Mouse (Mus musculus) kidney, embryonic 15.5 days (tissue): ENCODE results near the gene Lcn8. TPM values are rescaled to one million over a fixed set of nuclear protein-coding genes. Genes with fewer than 3 reads are reported as not detected.

ENCODE experiments used
- ATAC-seq: fragments of 200-750 bp; cut with Nextera tagmentation; replicated peaks from 2 replicates; pipeline ENCODE4 v1.8.0; 2017; ENCODE audit warnings: moderate TSS enrichment; ENCODE audit not compliant: low FRiP score
- H3K27ac ChIP-seq: fragments of 300-500 bp; sonication (generic); 2 replicates; pipeline ENCODE4 v1.5.1; 2015; ENCODE audit warnings: mild to moderate bottlenecking, inconsistent platforms
- H3K27me3 ChIP-seq: fragments of 300-500 bp; sonication (generic); 2 replicates; pipeline ENCODE4 v1.6.1; 2015; ENCODE audit warnings: inconsistent platforms
- H3K36me3 ChIP-seq: fragments of 300-500 bp; sonication (generic); 2 replicates; pipeline ENCODE4 v1.6.1; 2015; ENCODE audit warnings: inconsistent platforms
- H3K4me1 ChIP-seq: fragments of 300-500 bp; sonication (generic); 2 replicates; pipeline ENCODE4 v1.6.1; 2015; ENCODE audit warnings: inconsistent platforms
- H3K4me2 ChIP-seq: fragments of 300-500 bp; sonication (generic); 2 replicates; pipeline ENCODE4 v1.6.1; 2015; ENCODE audit warnings: moderate library complexity, mild to moderate bottlenecking, inconsistent platforms
- H3K4me3 ChIP-seq: fragments of 300-500 bp; sonication (generic); replicated peaks from 2 replicates; pipeline ENCODE4 v1.5.1; 2015; ENCODE audit warnings: mild to moderate bottlenecking, inconsistent platforms
- H3K9ac ChIP-seq: fragments of 300-500 bp; sonication (generic); 2 replicates; pipeline ENCODE4 v1.6.1; 2015; ENCODE audit warnings: mild to moderate bottlenecking, inconsistent platforms
- H3K9me3 ChIP-seq: fragments of 300-500 bp; sonication (generic); replicated peaks from 2 replicates; pipeline ENCODE4 v1.6.1; 2016; ENCODE audit warnings: inconsistent platforms
- WGBS: fragments of 180-500 bp; shearing (Covaris S2); methylation state at CpG from one replicate; pipeline ENCODE4 v1.1.7; 2015; ENCODE audit warnings: mixed read lengths; 5-methylcytosine and 5-hydroxymethylcytosine counted together
- polyA plus RNA-seq: library from polyadenylated mRNA; unstranded; fragments of >200 nt; fragmentation: Nextera tagmentation; extraction: Ambion mirVana; gene quantifications from 2 replicates; pipeline ENCODE4 v1.2.1, GENCODE M21; 2015

Lcn8 gene
- polyA plus RNA-seq: not detected in 2 replicates

DNA sequence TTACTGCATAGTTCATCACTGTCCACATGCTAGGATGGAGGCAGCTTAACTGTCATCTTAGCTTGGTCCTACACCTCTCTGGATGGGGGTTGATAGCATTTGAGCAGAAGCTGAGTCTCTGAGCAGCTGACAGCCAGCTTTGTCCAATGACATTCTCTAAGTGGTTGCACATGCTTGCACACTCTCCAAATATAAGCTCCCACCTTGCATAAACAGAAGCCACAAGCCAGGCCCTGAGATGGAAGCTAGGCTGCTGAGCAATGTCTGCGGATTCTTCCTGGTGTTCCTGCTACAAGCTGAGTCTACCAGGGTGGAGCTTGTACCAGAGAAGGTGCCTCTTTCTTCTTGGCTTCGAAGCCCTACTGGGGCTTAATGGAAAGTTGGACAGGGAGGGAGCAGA lies at the start of gene Lcn8:
TSS of gene Lcn8 (plus strand) at position 219 of the 400 bp plus-strand sequence.
- Histone ChIP-seq H3K27ac (no peak within 1 kb of the TSS), H3K27me3 (no peaks in the 10 kb centered on the region)

DNA sequence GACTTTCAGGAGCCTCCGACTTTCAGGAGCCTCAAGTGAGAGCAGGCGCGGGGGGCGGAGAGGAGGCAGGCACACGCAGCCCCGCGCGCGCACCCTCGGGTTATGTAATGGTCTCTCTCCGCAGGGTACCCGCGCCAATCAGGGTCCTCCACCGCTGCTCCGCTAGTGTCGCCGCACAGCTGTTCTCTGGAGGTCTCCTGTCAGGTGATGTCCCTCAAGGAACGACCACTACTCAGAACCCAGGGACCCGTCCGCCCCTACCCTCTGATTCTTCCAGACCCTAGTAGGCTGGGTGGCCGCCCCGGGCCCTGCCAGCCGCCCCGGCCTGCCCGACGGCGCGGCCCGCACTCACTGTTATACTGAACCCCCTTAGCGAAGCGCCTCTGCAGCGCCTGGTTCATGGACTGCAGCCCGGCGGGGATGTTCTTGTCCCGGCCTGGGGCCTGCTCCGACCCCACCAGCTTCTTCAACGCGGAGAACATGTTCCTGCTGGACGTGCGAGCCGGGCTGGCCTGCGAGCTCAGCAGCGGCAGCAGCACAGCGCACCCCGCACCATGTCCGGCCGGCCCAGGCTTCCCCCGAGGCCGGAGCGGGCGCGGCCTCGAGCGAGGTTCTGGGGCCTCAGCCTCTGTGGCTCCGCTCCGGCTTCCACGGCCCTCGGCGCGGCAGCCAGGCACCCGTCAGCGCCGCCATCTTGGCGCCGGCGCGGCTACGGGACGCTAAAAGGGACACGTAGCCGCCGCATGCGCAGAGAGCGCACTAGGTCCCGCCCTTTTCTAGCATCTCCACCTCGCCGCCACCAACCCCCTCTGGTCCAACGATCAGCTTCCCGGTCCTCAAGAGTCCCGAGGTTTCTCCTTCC lies 44.9 kb upstream of the Lcn8 start, which contains the start of gene Rabl6:
TSS of gene Rabl6 (minus strand) at position 761 of the 862 bp plus-strand sequence.
- no peaks in the 10 kb centered on the region for H3K27me3 ChIP-seq
- H3K36me3 ChIP-seq: peaks cover 12% of the 10 kb centered on the region
- peak within 1 kb of the TSS; percentile 81 for H3K9ac ChIP-seq
- H3K4me2 ChIP-seq: peak within 1 kb of the TSS; percentile 58
- peak within 1 kb of the TSS; percentile 79 for H3K4me3 ChIP-seq
- peak; percentile 92 for ATAC-seq
- no peaks in the 10 kb centered on the region for H3K9me3 ChIP-seq
- H3K27ac ChIP-seq: peak within 1 kb of the TSS; percentile 92
- WGBS: under 1% methylated on average over 80 of the region's 80 CpGs
- H3K4me1 ChIP-seq: peaks cover 20% of the 10 kb centered on the region

More for the DNA sequence above, at the start of gene Lcn8:
- no peak for ATAC-seq
- Histone ChIP-seq H3K36me3 (no peaks in the 10 kb centered on the region), H3K4me3 (no peak within 1 kb of the TSS), H3K4me1 (0 out of 2 replicates have a peak, but pooled peaks cover 4% of the 10 kb centered on the region), H3K4me2 (no peak within 1 kb of the TSS), H3K9me3 (no peaks in the 10 kb centered on the region), H3K9ac (no peak within 1 kb of the TSS)
- WGBS: 80% methylated on average over 2 of the region's 2 CpGs

DNA sequence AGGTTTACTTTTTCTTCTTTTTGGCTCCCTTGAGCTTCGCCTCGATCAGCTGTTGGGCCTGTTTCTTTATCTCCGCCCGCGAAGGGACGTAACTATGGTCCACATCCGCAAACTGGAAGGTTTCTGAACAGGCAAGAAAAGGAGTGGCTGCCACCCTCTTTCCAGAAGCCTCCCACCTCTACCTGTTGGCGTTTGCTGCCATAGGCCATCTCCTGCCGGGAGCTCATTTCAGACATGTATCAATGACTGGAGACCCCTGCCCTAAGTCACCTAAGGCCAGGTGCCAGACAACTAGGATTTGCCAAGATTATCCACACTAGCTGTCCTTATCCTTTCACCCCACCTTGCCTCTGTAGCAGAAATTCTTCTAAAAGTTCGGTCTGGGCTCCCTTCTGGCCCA lies 44.2 kb upstream of the Lcn8 start:
- peaks cover 6% of the 10 kb centered on the region for H3K36me3 ChIP-seq
- ATAC-seq: 0 out of 2 replicates have a peak, but pooled peaks have one; percentile 10

DNA sequence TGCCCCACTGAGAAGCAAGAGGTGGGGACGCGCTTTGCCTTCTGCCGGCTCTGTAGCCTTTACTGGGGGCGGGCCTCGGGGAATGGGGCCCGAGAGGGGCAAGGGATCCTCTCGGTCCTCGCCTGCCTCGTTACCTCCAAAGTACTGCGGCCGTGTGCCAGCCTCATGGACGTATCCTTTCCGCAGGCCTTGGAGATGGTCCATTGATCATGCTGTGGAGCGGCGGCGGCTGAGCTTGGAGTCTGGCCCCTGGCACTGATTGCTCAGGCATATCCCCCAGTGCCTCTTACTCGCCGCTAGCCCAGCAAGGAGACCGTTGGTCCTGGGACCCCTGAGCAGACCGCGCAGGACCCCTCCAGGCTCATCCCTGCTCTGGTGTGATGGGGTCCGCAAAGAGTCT lies 36.5 kb upstream of the Lcn8 start:
- peaks cover 37% of the 10 kb centered on the region for H3K27me3 ChIP-seq
- H3K36me3 ChIP-seq: no peaks in the 10 kb centered on the region
- peaks cover 20% of the 10 kb centered on the region for H3K4me1 ChIP-seq
- H3K4me2 ChIP-seq: peak overlapping the region; percentile 52
- peak; percentile 27; the same call in 1 of the 2 replicates for ATAC-seq
- H3K9me3 ChIP-seq: no peaks in the 10 kb centered on the region
- 18% methylated on average over 22 of the region's 22 CpGs for WGBS
- no peak overlapping the region for H3K27ac ChIP-seq
- H3K4me3 ChIP-seq: peak overlapping the region; percentile 16
- H3K9ac ChIP-seq: 0 out of 2 replicates have a peak overlapping the region, but pooled peaks have one; percentile 4

More for the DNA sequence above, 44.2 kb upstream of the Lcn8 start:
- peak overlapping the region; percentile 58 for H3K4me2 ChIP-seq
- peaks cover 20% of the 10 kb centered on the region for H3K4me1 ChIP-seq
- 67% methylated on average over 10 of the region's 10 CpGs for WGBS
- H3K9me3 ChIP-seq: no peaks in the 10 kb centered on the region
- H3K27me3 ChIP-seq: no peaks in the 10 kb centered on the region
- peak overlapping the region; percentile 92 for H3K27ac ChIP-seq
- H3K9ac ChIP-seq: 0 out of 2 replicates have a peak overlapping the region, but pooled peaks have one; percentile 81
- H3K4me3 ChIP-seq: peak overlapping the region; percentile 79

DNA sequence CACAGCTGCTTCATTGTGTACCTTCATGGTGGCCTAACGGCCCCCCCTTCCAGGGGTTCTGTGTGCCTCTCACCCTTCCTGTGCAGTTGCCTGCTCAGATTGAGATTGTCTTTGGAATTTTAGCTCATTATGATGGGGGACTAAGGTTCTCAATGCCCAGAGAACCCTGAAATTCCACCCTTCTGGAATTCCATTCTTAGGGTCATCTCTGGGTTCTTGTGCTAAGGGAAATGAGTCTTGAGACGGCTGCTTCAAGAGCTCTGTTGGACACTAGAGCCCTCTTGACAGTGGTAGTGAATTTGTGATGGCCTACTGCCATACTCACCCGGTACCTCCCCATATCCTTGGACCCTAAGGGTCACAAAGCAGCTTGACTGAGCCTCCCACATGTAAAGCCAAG lies 35.3 kb upstream of the Lcn8 start, which contains the start of gene Ccdc183:
TSS of gene Ccdc183 (minus strand) at position 101 of the 400 bp plus-strand sequence.
- Histone ChIP-seq H3K9me3 (no peaks in the 10 kb centered on the region), H3K9ac (0 out of 2 replicates have a peak within 1 kb of the TSS, but pooled peaks have one; percentile 4), H3K4me1 (peaks cover 26% of the 10 kb centered on the region), H3K36me3 (no peaks in the 10 kb centered on the region), H3K27ac (no peak within 1 kb of the TSS), H3K27me3 (peaks cover 37% of the 10 kb centered on the region), H3K4me2 (peak within 1 kb of the TSS; percentile 52), H3K4me3 (no peak within 1 kb of the TSS)
- WGBS: 71% methylated on average over 3 of the region's 3 CpGs
- no peak for ATAC-seq

DNA sequence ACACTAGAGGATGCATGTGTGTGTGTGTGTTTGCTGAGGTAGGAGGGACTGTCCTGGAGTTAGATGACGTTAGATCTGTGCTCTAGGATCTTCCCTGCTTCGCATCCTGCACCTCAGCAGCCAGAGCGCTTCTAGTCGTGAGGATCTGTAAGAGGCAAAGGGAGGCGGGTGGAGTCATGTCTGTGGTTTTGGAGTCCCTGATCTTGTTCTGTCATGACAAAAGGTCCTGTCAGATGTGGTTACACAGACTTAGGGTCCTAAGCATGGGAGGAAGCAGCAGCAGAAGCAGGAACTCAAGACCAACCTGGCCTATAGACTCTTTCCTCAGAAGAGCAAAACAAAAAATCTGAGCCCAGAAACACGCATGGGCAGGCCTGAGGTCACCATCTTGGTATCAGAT lies 32.5 kb upstream of the Lcn8 start:
- Histone ChIP-seq H3K4me2 (peak overlapping the region; percentile 93), H3K4me1 (peaks cover 26% of the 10 kb centered on the region), H3K4me3 (no peak overlapping the region), H3K9me3 (no peaks in the 10 kb centered on the region), H3K36me3 (no peaks in the 10 kb centered on the region), H3K27me3 (peaks cover 26% of the 10 kb centered on the region), H3K27ac (no peak overlapping the region), H3K9ac (no peak overlapping the region)
- ATAC-seq: no peak
- WGBS: 60% methylated on average over 6 of the region's 6 CpGs

DNA sequence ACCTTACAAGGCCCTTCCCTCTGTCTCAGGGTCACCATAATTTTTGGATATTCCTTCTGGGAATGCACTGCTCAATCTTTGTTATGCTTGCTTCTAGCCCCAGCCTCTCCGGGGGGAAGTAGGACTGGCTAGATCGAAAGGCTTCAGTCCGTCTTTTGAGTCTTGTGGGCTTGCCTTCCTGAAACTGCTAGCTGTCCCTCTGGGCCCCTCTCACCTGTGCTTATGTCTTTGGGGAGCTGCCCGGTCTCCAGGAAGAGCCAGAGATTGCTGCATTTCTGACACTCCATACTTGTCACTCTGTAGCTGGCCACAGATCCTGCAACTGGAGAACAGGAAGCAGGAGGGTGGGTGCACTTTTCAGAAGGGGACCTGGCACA lies 32.1 kb upstream of the Lcn8 start:
- peak overlapping the region; percentile 93 for H3K4me2 ChIP-seq
- ATAC-seq: no peak
- peaks cover 22% of the 10 kb centered on the region for H3K27me3 ChIP-seq
- H3K4me3 ChIP-seq: no peak overlapping the region
- H3K9ac ChIP-seq: no peak overlapping the region
- peak overlapping the region; percentile 84; the same call in 1 of the 2 replicates for H3K27ac ChIP-seq
- WGBS: 84% methylated on average over 4 of the region's 4 CpGs
- H3K4me1 ChIP-seq: peaks cover 24% of the 10 kb centered on the region
- no peaks in the 10 kb centered on the region for H3K9me3 ChIP-seq
- H3K36me3 ChIP-seq: no peaks in the 10 kb centered on the region

DNA sequence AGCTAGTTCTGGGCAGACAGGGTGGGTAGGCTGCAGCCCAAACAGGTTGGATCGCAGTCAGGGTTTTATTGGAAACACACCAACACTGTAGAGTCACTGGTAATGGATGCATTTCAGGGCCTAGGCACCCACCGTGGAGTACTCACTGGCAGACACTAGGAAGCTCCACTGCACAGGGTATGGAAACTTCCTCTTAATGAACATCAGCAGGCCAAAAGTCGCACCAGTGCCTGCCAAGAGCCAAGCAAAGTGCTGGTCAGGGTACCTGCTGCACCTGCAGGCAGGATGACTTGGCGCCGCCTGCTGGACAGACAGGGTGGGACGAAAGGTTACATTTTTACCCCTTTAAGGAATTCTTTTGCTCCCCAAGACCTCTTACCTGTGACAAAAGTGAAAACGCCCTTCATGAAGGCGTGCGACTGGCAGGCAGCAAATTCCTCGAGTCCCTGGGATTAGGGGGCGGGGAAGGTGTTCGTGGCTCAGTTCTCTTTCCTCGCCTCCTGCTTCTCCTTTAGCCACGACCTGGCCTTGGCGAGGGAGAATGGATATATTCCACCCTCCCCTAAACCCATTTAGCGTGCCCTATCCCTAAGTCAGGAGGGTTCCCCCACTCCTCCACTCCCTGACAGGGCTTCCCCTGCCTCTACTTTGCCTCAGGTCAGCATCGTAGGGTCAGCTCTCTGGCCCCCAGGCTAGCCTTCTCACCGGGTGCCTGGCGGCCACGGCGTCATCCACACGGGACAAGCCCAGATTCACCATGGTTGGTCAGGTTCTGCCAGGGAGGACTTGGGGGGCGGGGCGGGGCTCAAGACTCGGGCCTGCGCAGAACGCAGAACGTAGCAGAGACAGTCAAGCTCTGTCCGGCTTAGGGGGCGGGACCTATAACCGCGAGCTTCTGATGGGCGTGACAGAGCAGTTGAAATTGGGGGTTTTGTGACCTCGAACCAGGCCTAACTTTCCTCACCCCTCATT lies 31.4 kb upstream of the Lcn8 start, which contains the start of gene Tmem141:
TSS of gene Tmem141 (minus strand) at position 777 of the 972 bp plus-strand sequence.
- peak; percentile 93 for ATAC-seq
- Histone ChIP-seq H3K27me3 (peaks cover 15% of the 10 kb centered on the region), H3K9ac (peak within 1 kb of the TSS; percentile 52), H3K4me2 (peak within 1 kb of the TSS; percentile 93), H3K9me3 (no peaks in the 10 kb centered on the region), H3K4me1 (peaks cover 17% of the 10 kb centered on the region), H3K27ac (peak within 1 kb of the TSS; percentile 84), H3K4me3 (peak within 1 kb of the TSS; percentile 56), H3K36me3 (no peaks in the 10 kb centered on the region)
- WGBS: 7% methylated on average over 34 of the region's 34 CpGs

DNA sequence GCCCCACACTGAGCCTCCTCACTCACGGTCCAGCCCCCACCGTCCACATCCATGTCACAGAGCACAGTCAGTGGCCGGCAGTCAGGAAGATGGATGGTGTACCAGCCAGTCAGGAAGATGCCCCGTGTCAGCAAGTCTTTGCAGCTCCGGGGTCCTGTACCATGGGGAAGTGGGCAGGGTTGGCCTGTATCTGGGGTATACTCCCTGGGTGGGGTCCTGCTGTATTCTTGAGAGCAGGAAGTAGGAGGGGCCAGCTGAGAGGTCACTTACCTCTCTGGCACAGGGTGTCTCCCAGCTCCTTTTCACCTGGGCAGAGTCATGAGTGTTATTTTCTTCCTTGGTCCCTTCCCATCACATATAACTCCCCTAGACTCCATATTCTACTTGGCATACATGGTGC lies 26.9 kb upstream of the Lcn8 start:
- Histone ChIP-seq H3K9me3 (no peaks in the 10 kb centered on the region), H3K36me3 (no peaks in the 10 kb centered on the region), H3K4me3 (no peak overlapping the region), H3K4me1 (peaks cover 11% of the 10 kb centered on the region; the same call in 1 of the 2 replicates), H3K27me3 (no peaks in the 10 kb centered on the region), H3K4me2 (no peak overlapping the region), H3K27ac (no peak overlapping the region), H3K9ac (no peak overlapping the region)
- 41% methylated on average over 5 of the region's 5 CpGs for WGBS
- ATAC-seq: no peak

DNA sequence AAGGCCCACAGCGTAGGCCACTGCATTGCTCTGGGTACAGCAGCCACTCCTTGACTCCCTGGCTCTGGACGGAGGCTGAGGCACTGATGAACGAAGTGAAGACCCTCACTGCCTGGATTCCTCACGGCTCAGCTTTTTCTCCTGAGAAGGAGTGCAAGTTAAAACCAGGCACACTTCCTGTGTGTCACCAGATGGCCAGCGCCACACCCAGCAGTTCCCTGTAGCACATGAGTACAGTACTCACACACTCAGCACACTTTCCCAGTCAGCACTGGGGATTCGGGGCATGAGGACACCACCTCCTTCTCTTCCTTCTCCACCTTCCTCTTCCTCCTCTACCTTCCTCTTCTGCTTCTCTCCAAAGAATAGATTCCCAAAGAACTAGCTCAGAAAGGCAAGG lies 25.1 kb upstream of the Lcn8 start, which contains the start of gene Fcna:
TSS of gene Fcna (minus strand) at position 220 of the 400 bp plus-strand sequence.
- Histone ChIP-seq H3K4me1 (no peaks in the 10 kb centered on the region), H3K9me3 (no peaks in the 10 kb centered on the region), H3K4me2 (no peak within 1 kb of the TSS), H3K36me3 (no peaks in the 10 kb centered on the region), H3K9ac (no peak within 1 kb of the TSS), H3K4me3 (no peak within 1 kb of the TSS), H3K27ac (no peak within 1 kb of the TSS), H3K27me3 (no peaks in the 10 kb centered on the region)
- no peak for ATAC-seq
- WGBS: 71% methylated on average over 6 of the region's 6 CpGs

DNA sequence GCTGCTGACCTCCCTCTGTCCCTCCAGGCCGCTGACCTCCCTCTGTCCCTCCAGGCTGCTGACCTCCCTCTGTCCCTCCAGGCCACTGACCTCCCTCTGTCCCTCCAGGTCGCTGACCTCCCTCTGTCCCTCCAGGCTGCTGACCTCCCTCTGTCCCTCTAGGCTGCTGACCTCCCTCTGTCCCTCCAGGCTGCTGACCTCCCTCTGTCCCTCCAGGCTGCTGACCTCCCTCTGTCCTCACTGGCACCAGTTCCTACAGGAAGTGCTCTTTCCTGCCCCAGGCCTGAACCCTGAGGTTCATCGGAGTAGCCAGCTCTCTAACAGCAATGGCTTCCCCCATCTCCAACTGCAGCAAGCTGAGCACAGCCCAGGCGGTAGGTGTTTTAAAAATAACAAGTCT lies 24.2 kb upstream of the Lcn8 start:
- no peak for ATAC-seq
- WGBS: 27% methylated on average over 4 of the region's 4 CpGs
- Histone ChIP-seq H3K27me3 (no peaks in the 10 kb centered on the region), H3K4me3 (no peak overlapping the region), H3K36me3 (no peaks in the 10 kb centered on the region), H3K4me2 (no peak overlapping the region), H3K9me3 (no peaks in the 10 kb centered on the region), H3K4me1 (no peaks in the 10 kb centered on the region), H3K9ac (no peak overlapping the region), H3K27ac (no peak overlapping the region)
